In the genomic region with DNA sequence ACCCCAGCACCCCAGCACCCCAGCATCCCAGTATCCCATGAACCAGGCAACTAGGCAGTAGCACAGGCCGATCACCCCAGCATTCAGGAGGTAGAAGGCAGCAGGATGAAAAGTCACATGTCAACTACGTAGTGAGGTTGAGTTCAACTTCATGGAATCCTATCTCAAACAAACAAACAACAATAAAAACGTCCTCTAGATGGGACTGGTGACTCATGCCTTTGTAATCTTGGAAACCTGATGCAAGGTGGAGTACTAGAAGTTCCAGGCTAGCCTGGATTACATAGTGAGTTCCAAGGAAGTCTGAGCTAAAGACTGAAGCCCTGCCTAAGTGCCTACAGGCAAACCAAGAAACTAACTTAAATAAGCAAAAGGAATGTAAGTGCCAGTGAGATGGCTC, we compare ENCODE assay signal across 32 mouse cellular contexts. TPM values are rescaled to one million over a fixed set of nuclear protein-coding genes. Genes with fewer than 3 reads are reported as not detected.
A peak's percentile ranks its signal among the peaks of the same experiment; 100 is the strongest.
DNase-seq lines count a peak whose midpoint lies in the region; ATAC-seq and TF ChIP-seq lines count a peak whose summit lies in the region.
"Had no signal": no experiment of that assay in that cellular context is flagged by ENCODE, and none has a peak within 500 bp of the region (broad histone marks: within the 10 kb centered on the region; RNA-seq: fewer than 3 reads in every experiment).

No protein-coding gene starts in this region.

- WGBS in intestine, postnatal 0 days = 34% methylated on average over 3 of the region's 3 CpGs
- WGBS in intestine, embryonic 15.5 days = 50% methylated on average over 3 of the region's 3 CpGs
- 47% methylated on average over 3 of the region's 3 CpGs for WGBS in stomach, postnatal 0 days

- H3K27ac ChIP-seq in intestine, postnatal 0 days (ENCODE audit: low read depth, low read length) = no peak overlapping the region; the same call in 1 of the 2 replicates
- H3K27ac ChIP-seq in intestine, embryonic 15.5 days = no peak overlapping the region
- H3K27ac ChIP-seq in brown adipose tissue, adult 24 weeks (replicated peaks; ENCODE audit: low read depth, low read length) = peak overlapping the region; percentile 60; the same call in 1 of the 2 replicates
- no peak overlapping the region for H3K27ac ChIP-seq in stomach, postnatal 0 days (replicated peaks)
- H3K27ac ChIP-seq: embryonic facial prominence, embryonic 10.5 days; embryonic facial prominence, embryonic 13.5 days; forebrain, embryonic 13.5 days; heart, adult 2 months; heart, embryonic 10.5 days; heart, embryonic 13.5 days; hindbrain, embryonic 14.5 days; hindbrain, postnatal 0 days had no signal

- no peaks in the 10 kb centered on the region for H3K9me3 ChIP-seq in intestine, postnatal 0 days (ENCODE audit: control insufficient read depth)
- H3K9me3 ChIP-seq in intestine, embryonic 15.5 days = no peaks in the 10 kb centered on the region
- no peaks in the 10 kb centered on the region for H3K9me3 ChIP-seq in stomach, postnatal 0 days (ENCODE audit: control insufficient read depth, low read length)
- H3K9me3 ChIP-seq: embryonic facial prominence, embryonic 10.5 days; embryonic facial prominence, embryonic 13.5 days; heart, embryonic 10.5 days had no signal

- peak; percentile 32 for ATAC-seq in intestine, postnatal 0 days
- ATAC-seq in intestine, embryonic 15.5 days = no peak
- peak; percentile 46 for ATAC-seq in stomach, postnatal 0 days (ENCODE audit: low FRiP score, low TSS enrichment)
- ATAC-seq: forebrain, embryonic 13.5 days; forebrain, embryonic 16.5 days; hindbrain, postnatal 0 days had no signal

- peak; percentile 64 for DNase-seq in 3T3-L1 (ENCODE audit: low read depth, low spot score)
- no peak for DNase-seq in stomach, postnatal 0 days (ENCODE audit: low spot score)
- no peak for DNase-seq in urinary bladder, postnatal 4 days (ENCODE audit: low spot score in 2 of 2)
- DNase-seq in cerebellum, postnatal 4 days (ENCODE audit: low spot score in 2 of 2) = no peak
- no peak for DNase-seq in right cerebral cortex, adult 18-20 months
- DNase-seq: adrenal gland, adult 8-10 months; adrenal gland, postnatal 25 days; B cell, adult 2 months; cerebellum, adult 18-20 months; cerebellum, adult 9-10 months; cerebellum, postnatal 14 days; embryo, embryonic 11 days; gastrocnemius, postnatal 10 days; gastrocnemius, postnatal 36 days; heart, adult 2 months; heart, postnatal 14 days; heart, postnatal 4 days had no signal

- no peaks in the 10 kb centered on the region; the same call in 1 of the 2 replicates for H3K4me1 ChIP-seq in intestine, postnatal 0 days (replicated peaks; ENCODE audit: control insufficient read depth, insufficient read depth, low read length)
- 0 out of 2 replicates have a peak, but pooled peaks cover 2% of the 10 kb centered on the region for H3K4me1 ChIP-seq in intestine, embryonic 15.5 days (replicated peaks)
- H3K4me1 ChIP-seq in brown adipose tissue, adult 24 weeks (ENCODE audit: control insufficient read depth, insufficient read depth, insufficient read length, low read length) = no peaks in the 10 kb centered on the region
- H3K4me1 ChIP-seq in stomach, postnatal 0 days (replicated peaks; ENCODE audit: control insufficient read depth, insufficient read depth) = no peaks in the 10 kb centered on the region
- H3K4me1 ChIP-seq: embryonic facial prominence, embryonic 13.5 days; forebrain, embryonic 13.5 days; heart, embryonic 10.5 days had no signal

- TF ChIP-seq EP300 in stomach, postnatal 0 days (optimal IDR thresholded peaks at IDR 0.05) = no peak

- no peaks in the 10 kb centered on the region for H3K27me3 ChIP-seq in intestine, postnatal 0 days (replicated peaks; ENCODE audit: control insufficient read depth, insufficient read depth, low read length)
- no peaks in the 10 kb centered on the region for H3K27me3 ChIP-seq in intestine, embryonic 15.5 days (replicated peaks)
- H3K27me3 ChIP-seq in stomach, postnatal 0 days (ENCODE audit: control insufficient read depth, insufficient read depth, low read length) = no peaks in the 10 kb centered on the region
- H3K27me3 ChIP-seq: CH12.LX; embryonic facial prominence, embryonic 13.5 days; forebrain, embryonic 13.5 days had no signal

- no peak for TF ChIP-seq CTCF in intestine, postnatal 0 days (IDR thresholded peaks at IDR 0.05; ENCODE audit: low read depth)
- no peak for TF ChIP-seq CTCF in stomach, postnatal 0 days (IDR thresholded peaks at IDR 0.05; ENCODE audit: low read depth)

- H3K36me3 ChIP-seq in intestine, postnatal 0 days (ENCODE audit: control insufficient read depth, insufficient read depth) = peaks cover 11% of the 10 kb centered on the region; the same call in 1 of the 2 replicates
- H3K36me3 ChIP-seq in intestine, embryonic 15.5 days = no peaks in the 10 kb centered on the region
- H3K36me3 ChIP-seq in stomach, postnatal 0 days (ENCODE audit: control insufficient read depth, insufficient read depth, low read length) = no peaks in the 10 kb centered on the region
- H3K36me3 ChIP-seq: embryonic facial prominence, embryonic 10.5 days; embryonic facial prominence, embryonic 13.5 days; G1E; heart, embryonic 10.5 days; heart, embryonic 13.5 days had no signal

- H3K4me3 ChIP-seq in intestine, postnatal 0 days (ENCODE audit: low read depth, low read length) = no peak overlapping the region
- no peak overlapping the region for H3K4me3 ChIP-seq in intestine, embryonic 15.5 days (replicated peaks)
- H3K4me3 ChIP-seq in brown adipose tissue, adult 24 weeks (ENCODE audit: insufficient read depth, low read depth, low read length) = peak overlapping the region; percentile 68
- no peak overlapping the region for H3K4me3 ChIP-seq in stomach, postnatal 0 days (ENCODE audit: low read depth, low read length)
- H3K4me3 ChIP-seq: embryonic facial prominence, embryonic 10.5 days; embryonic facial prominence, embryonic 13.5 days; erythroblast, embryonic 14.5 days; forebrain, embryonic 13.5 days; heart, adult 2 months; heart, embryonic 10.5 days; heart, embryonic 13.5 days had no signal

- H3K9ac ChIP-seq in intestine, postnatal 0 days (ENCODE audit: low read depth, low read length) = 0 out of 2 replicates have a peak overlapping the region, but pooled peaks have one; percentile 4
- H3K9ac ChIP-seq in intestine, embryonic 15.5 days = no peak overlapping the region
- no peak overlapping the region for H3K9ac ChIP-seq in stomach, postnatal 0 days (ENCODE audit: low read length)
- H3K9ac ChIP-seq: embryonic facial prominence, embryonic 13.5 days; forebrain, embryonic 13.5 days; heart, embryonic 13.5 days; hindbrain, embryonic 14.5 days had no signal

- peak overlapping the region; percentile 59 for H3K4me2 ChIP-seq in intestine, postnatal 0 days (replicated peaks; ENCODE audit: low read depth)
- no peak overlapping the region for H3K4me2 ChIP-seq in intestine, embryonic 15.5 days (replicated peaks)
- no peak overlapping the region for H3K4me2 ChIP-seq in stomach, postnatal 0 days (replicated peaks; ENCODE audit: low read depth)
- H3K4me2 ChIP-seq: embryonic facial prominence, embryonic 13.5 days; forebrain, embryonic 13.5 days; heart, embryonic 13.5 days; hindbrain, embryonic 14.5 days had no signal

RNA-seq across cellular contexts. Expression of gene Cidec, which starts 4.7 kb away (rescaled TPM):
- polyA plus RNA-seq in intestine, postnatal 0 days (2015; fragmentation: Nextera tagmentation; extraction: Ambion mirVana) = 231 and 259 TPM in 2 replicates
- 11.8 and 12.8 TPM in 2 replicates for polyA plus RNA-seq in intestine, embryonic 15.5 days (2015; fragmentation: Nextera tagmentation; extraction: Ambion mirVana)
- polyA plus RNA-seq in brown adipose tissue, adult 24 weeks (2012; ENCODE audit: insufficient read depth, insufficient read length, missing spikeins) = 797 and 1,047 TPM in 2 replicates
- 31.0 and 31.2 TPM in 2 replicates for polyA plus RNA-seq in stomach, postnatal 0 days (2015; fragmentation: Nextera tagmentation; extraction: Ambion mirVana)
- polyA plus RNA-seq: embryonic facial prominence, embryonic 10.5 days; embryonic facial prominence, embryonic 13.5 days; erythroblast, embryonic 14.5 days; forebrain, embryonic 13.5 days; forebrain, embryonic 16.5 days; G1E; heart, embryonic 13.5 days; hindbrain, embryonic 11.5 days; hindbrain, embryonic 14.5 days; hindbrain, postnatal 0 days had no signal

RNA-seq across cellular contexts. Expression of gene Jagn1, which starts 11.5 kb away (rescaled TPM):
- 44.9 and 48.8 TPM in 2 replicates for polyA plus RNA-seq in intestine, postnatal 0 days (2015; fragmentation: Nextera tagmentation; extraction: Ambion mirVana)
- polyA plus RNA-seq in intestine, embryonic 15.5 days (2015; fragmentation: Nextera tagmentation; extraction: Ambion mirVana) = 83.8 and 87.7 TPM in 2 replicates
- 34.1 and 34.8 TPM in 2 replicates for polyA plus RNA-seq in brown adipose tissue, adult 24 weeks (2012; ENCODE audit: insufficient read depth, insufficient read length, missing spikeins)
- 69.2 and 69.6 TPM in 2 replicates for polyA plus RNA-seq in stomach, postnatal 0 days (2015; fragmentation: Nextera tagmentation; extraction: Ambion mirVana)

RNA-seq across cellular contexts. Expression of gene Rpusd3, which starts 11.7 kb away (rescaled TPM):
- 21.5 and 23.9 TPM in 2 replicates for polyA plus RNA-seq in intestine, postnatal 0 days (2015; fragmentation: Nextera tagmentation; extraction: Ambion mirVana)
- polyA plus RNA-seq in intestine, embryonic 15.5 days (2015; fragmentation: Nextera tagmentation; extraction: Ambion mirVana) = 24.3 and 25.6 TPM in 2 replicates
- 15.7 and 17.8 TPM in 2 replicates for polyA plus RNA-seq in brown adipose tissue, adult 24 weeks (2012; ENCODE audit: insufficient read depth, insufficient read length, missing spikeins)
- 11.8 and 12.9 TPM in 2 replicates for polyA plus RNA-seq in stomach, postnatal 0 days (2015; fragmentation: Nextera tagmentation; extraction: Ambion mirVana)

RNA-seq across cellular contexts. Expression of gene Il17re, which starts 27.4 kb away (rescaled TPM):
- 2.2 and 2.3 TPM in 2 replicates for polyA plus RNA-seq in intestine, postnatal 0 days (2015; fragmentation: Nextera tagmentation; extraction: Ambion mirVana)
- polyA plus RNA-seq in intestine, embryonic 15.5 days (2015; fragmentation: Nextera tagmentation; extraction: Ambion mirVana) = 7.8 and 8.4 TPM in 2 replicates
- polyA plus RNA-seq in brown adipose tissue, adult 24 weeks (2012; ENCODE audit: insufficient read depth, insufficient read length, missing spikeins) = 5.9 and 8.7 TPM in 2 replicates
- polyA plus RNA-seq in stomach, postnatal 0 days (2015; fragmentation: Nextera tagmentation; extraction: Ambion mirVana) = 25.5 and 30.6 TPM in 2 replicates
- polyA plus RNA-seq: erythroblast, embryonic 14.5 days; forebrain, embryonic 16.5 days; G1E had no signal

RNA-seq across cellular contexts. Expression of gene Il17rc, which starts 40.4 kb away (rescaled TPM):
- 16.5 and 17.4 TPM in 2 replicates for polyA plus RNA-seq in intestine, postnatal 0 days (2015; fragmentation: Nextera tagmentation; extraction: Ambion mirVana)
- 26.6 and 27.2 TPM in 2 replicates for polyA plus RNA-seq in intestine, embryonic 15.5 days (2015; fragmentation: Nextera tagmentation; extraction: Ambion mirVana)
- 9.0 and 10.2 TPM in 2 replicates for polyA plus RNA-seq in brown adipose tissue, adult 24 weeks (2012; ENCODE audit: insufficient read depth, insufficient read length, missing spikeins)
- 70.1 and 73.6 TPM in 2 replicates for polyA plus RNA-seq in stomach, postnatal 0 days (2015; fragmentation: Nextera tagmentation; extraction: Ambion mirVana)
- polyA plus RNA-seq: erythroblast, embryonic 14.5 days had no signal
